Comparison of ENCODE assay signal across 22 mouse cellular contexts in the genomic region with DNA sequence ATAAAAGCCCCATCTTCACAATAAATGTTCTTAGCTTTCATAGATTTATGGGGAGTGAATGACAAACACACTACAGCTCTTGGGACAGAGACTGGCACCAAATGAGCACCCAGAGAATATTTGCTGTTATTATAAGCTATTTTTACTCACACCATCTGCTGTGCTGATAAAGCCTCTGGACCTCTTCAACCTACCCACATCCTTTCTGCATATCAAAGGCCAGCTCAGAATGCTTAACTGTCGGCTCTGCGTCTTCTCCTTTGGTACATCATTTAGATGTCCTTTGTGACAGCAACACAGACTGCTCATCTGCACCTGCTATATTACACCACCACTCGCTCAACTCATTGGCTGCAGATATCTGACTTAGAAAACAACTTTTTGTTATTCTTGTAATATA. TPM values are rescaled to one million over a fixed set of nuclear protein-coding genes. Genes with fewer than 3 reads are reported as not detected.
DNase-seq lines count a peak whose midpoint lies in the region; ATAC-seq and TF ChIP-seq lines count a peak whose summit lies in the region.
"Had no signal": no experiment of that assay in that cellular context is flagged by ENCODE, and none has a peak within 500 bp of the region (broad histone marks: within the 10 kb centered on the region; RNA-seq: fewer than 3 reads in every experiment).

No protein-coding gene starts in this region.

- TF ChIP-seq CTCF in intestine, postnatal 0 days (IDR thresholded peaks at IDR 0.05; ENCODE audit: low read depth): no peak

- ATAC-seq in common myeloid progenitor, adult 5-6 weeks (replicated peaks; ENCODE audit: low read depth, poor library complexity, severe bottlenecking): peak; percentile 93
- ATAC-seq in megakaryocyte-erythroid progenitor cell, adult 5-6 weeks (replicated peaks; ENCODE audit: low FRiP score, low TSS enrichment, poor library complexity, severe bottlenecking): peak; percentile 84
- ATAC-seq in intestine, postnatal 0 days: no peak
- ATAC-seq: forebrain, embryonic 14.5 days; forebrain, embryonic 16.5 days had no signal

- H3K4me3 ChIP-seq in intestine, postnatal 0 days (ENCODE audit: low read depth, low read length): no peak overlapping the region
- no peak overlapping the region for H3K4me3 ChIP-seq in embryonic facial prominence, embryonic 10.5 days
- H3K4me3 ChIP-seq: embryonic facial prominence, embryonic 13.5 days; embryonic facial prominence, embryonic 15.5 days; erythroblast, embryonic 14.5 days; forebrain, embryonic 10.5 days; forebrain, embryonic 12.5 days had no signal

- H3K9ac ChIP-seq in intestine, postnatal 0 days (ENCODE audit: low read depth, low read length): no peak overlapping the region
- H3K9ac ChIP-seq: embryonic facial prominence, embryonic 13.5 days; embryonic facial prominence, embryonic 15.5 days; forebrain, embryonic 12.5 days had no signal

- no peaks in the 10 kb centered on the region for H3K36me3 ChIP-seq in intestine, postnatal 0 days (ENCODE audit: control insufficient read depth, insufficient read depth)
- H3K36me3 ChIP-seq in embryonic facial prominence, embryonic 10.5 days (replicated peaks): peaks cover 39% of the 10 kb centered on the region
- H3K36me3 ChIP-seq: forebrain, embryonic 10.5 days; forebrain, embryonic 12.5 days had no signal

- DNase-seq in 416B (ENCODE audit: low read depth): peak; percentile 49
- DNase-seq in embryonic facial prominence, embryonic 10.5 days (ENCODE audit: low spot score): no peak
- DNase-seq: adrenal gland, adult 2 months; adrenal gland, postnatal 10 days; adrenal gland, postnatal 25 days; B cell, adult 2 months; cerebellum, adult 11 months; cerebellum, adult 18-20 months; cerebellum, adult 8-10 months; cerebellum, adult 9-11 months; cerebellum, postnatal 14 days; cerebellum, postnatal 36 days had no signal

- no peak overlapping the region for H3K27ac ChIP-seq in intestine, postnatal 0 days (ENCODE audit: low read depth, low read length)
- H3K27ac ChIP-seq in embryonic facial prominence, embryonic 10.5 days (replicated peaks): no peak overlapping the region
- H3K27ac ChIP-seq: embryonic facial prominence, embryonic 13.5 days; embryonic facial prominence, embryonic 15.5 days; forebrain, embryonic 10.5 days; forebrain, embryonic 12.5 days had no signal

- no peaks in the 10 kb centered on the region for H3K9me3 ChIP-seq in intestine, postnatal 0 days (ENCODE audit: control insufficient read depth)
- no peaks in the 10 kb centered on the region for H3K9me3 ChIP-seq in embryonic facial prominence, embryonic 10.5 days
- H3K9me3 ChIP-seq: embryonic facial prominence, embryonic 13.5 days; embryonic facial prominence, embryonic 15.5 days; forebrain, embryonic 10.5 days; forebrain, embryonic 12.5 days had no signal

- no peaks in the 10 kb centered on the region for H3K4me1 ChIP-seq in intestine, postnatal 0 days (replicated peaks; ENCODE audit: control insufficient read depth, insufficient read depth, low read length)
- H3K4me1 ChIP-seq in embryonic facial prominence, embryonic 10.5 days: no peaks in the 10 kb centered on the region
- H3K4me1 ChIP-seq: embryonic facial prominence, embryonic 13.5 days; embryonic facial prominence, embryonic 15.5 days; forebrain, embryonic 10.5 days; forebrain, embryonic 12.5 days had no signal

- no peaks in the 10 kb centered on the region for H3K27me3 ChIP-seq in intestine, postnatal 0 days (replicated peaks; ENCODE audit: control insufficient read depth, insufficient read depth, low read length)
- H3K27me3 ChIP-seq in embryonic facial prominence, embryonic 10.5 days (replicated peaks; ENCODE audit: low read depth, poor library complexity, severe bottlenecking): no peaks in the 10 kb centered on the region
- H3K27me3 ChIP-seq: embryonic facial prominence, embryonic 13.5 days; embryonic facial prominence, embryonic 15.5 days; forebrain, embryonic 12.5 days had no signal

- 91% methylated on average over 3 of the region's 3 CpGs for WGBS in intestine, postnatal 0 days
- 90% methylated on average over 3 of the region's 3 CpGs for WGBS in embryonic facial prominence, embryonic 10.5 days

- no peak overlapping the region for H3K4me2 ChIP-seq in intestine, postnatal 0 days (replicated peaks; ENCODE audit: low read depth)
- H3K4me2 ChIP-seq: embryonic facial prominence, embryonic 13.5 days; embryonic facial prominence, embryonic 15.5 days; forebrain, embryonic 12.5 days had no signal

RNA-seq across cellular contexts. Expression of gene Wdfy1, which starts 21.1 kb away (rescaled TPM):
- 7.5 and 23.4 TPM in 2 replicates for total RNA-seq in common myeloid progenitor, adult 5-6 weeks (2017)
- 11.6 and 19.0 TPM in 2 replicates for total RNA-seq in megakaryocyte-erythroid progenitor cell, adult 5-6 weeks (2014; fragmentation: Nextera tagmentation)
- 4.1 and 9.3 TPM in 2 replicates for total RNA-seq in megakaryocyte-erythroid progenitor cell, adult 5-6 weeks (2017)
- polyA plus RNA-seq in intestine, postnatal 0 days (2015; fragmentation: Nextera tagmentation; extraction: Ambion mirVana): 37.2 and 40.9 TPM in 2 replicates
- 32.4 and 34.4 TPM in 2 replicates for polyA plus RNA-seq in embryonic facial prominence, embryonic 10.5 days (2016; fragmentation: Nextera tagmentation; extraction: Ambion mirVana)

RNA-seq across cellular contexts. Expression of gene Mrpl44, which starts 21.3 kb away (rescaled TPM):
- 37.1 and 37.9 TPM in 2 replicates for total RNA-seq in common myeloid progenitor, adult 5-6 weeks (2017)
- total RNA-seq in megakaryocyte-erythroid progenitor cell, adult 5-6 weeks (2014; fragmentation: Nextera tagmentation): 34.5 and 40.3 TPM in 2 replicates
- 33.3 and 35.4 TPM in 2 replicates for total RNA-seq in megakaryocyte-erythroid progenitor cell, adult 5-6 weeks (2017)
- 29.0 and 29.4 TPM in 2 replicates for polyA plus RNA-seq in intestine, postnatal 0 days (2015; fragmentation: Nextera tagmentation; extraction: Ambion mirVana)
- polyA plus RNA-seq in embryonic facial prominence, embryonic 10.5 days (2016; fragmentation: Nextera tagmentation; extraction: Ambion mirVana): 60.6 and 61.1 TPM in 2 replicates
